Mouse (Mus musculus) v-Abl transformed pro-B cells (cell line): ENCODE data around the gene Apoe.

Experiments used
- in situ Hi-C, 2 experiments: fragments of 400-800 bp; cut with MboI; formaldehyde crosslinking; loops; one replicate each; pipeline ENCODE4 v1.15.1; 2025; ENCODE audit not compliant: unreplicated experiment in 2 of 2

Apoe gene

GRCm38 (mm10) chr7:19698907-19699826 is at the start of gene Apoe:
TSS of gene Apoe (minus strand) at chr7:19699188.
- in situ Hi-C loops, result no loop called here

GRCm38 (mm10) chr7:19747420-19748218 is 48.6 kb upstream of the Apoe start:
- in situ Hi-C loops, result no loop called here

- in situ Hi-C loops, result no loop called here
Observed at GRCm38 (mm10) chr7:19746426-19747201, 47.6 kb upstream of the Apoe start.

- in situ Hi-C loops, result no loop called here
Observed at GRCm38 (mm10) chr7:19745971-19746370, 47.0 kb upstream of the Apoe start.

GRCm38 (mm10) chr7:19744590-19745385 is 45.8 kb upstream of the Apoe start:
- in situ Hi-C loops, result no loop called here

- in situ Hi-C loops, result no loop called here
Observed at GRCm38 (mm10) chr7:19743791-19744190, 44.8 kb upstream of the Apoe start.

- in situ Hi-C loops, result no loop called here
Observed at GRCm38 (mm10) chr7:19742468-19742867, 43.5 kb upstream of the Apoe start.

- in situ Hi-C loops, result no loop called here
Observed at GRCm38 (mm10) chr7:19741329-19742031, 42.5 kb upstream of the Apoe start.

GRCm38 (mm10) chr7:19740269-19740668 is 41.3 kb upstream of the Apoe start:
- in situ Hi-C loops, result no loop called here

GRCm38 (mm10) chr7:19738771-19739170 is 39.8 kb upstream of the Apoe start:
- in situ Hi-C loops, result no loop called here

- in situ Hi-C loops, result no loop called here
Observed at GRCm38 (mm10) chr7:19736389-19737057, 37.5 kb upstream of the Apoe start.

GRCm38 (mm10) chr7:19734178-19734666 is 35.2 kb upstream of the Apoe start:
- in situ Hi-C loops, result loop anchor here in 1 of 2 experiments (5.0 kb wide), 1 partner anchor 43 kb away; no protein-coding TSS in a partner anchor

- in situ Hi-C loops, result no loop called here
Observed at GRCm38 (mm10) chr7:19726541-19726940, 27.6 kb upstream of the Apoe start.

GRCm38 (mm10) chr7:19724167-19724566 is 25.2 kb upstream of the Apoe start:
- in situ Hi-C loops, result no loop called here

- in situ Hi-C loops, result no loop called here
Observed at GRCm38 (mm10) chr7:19722754-19723195, 23.8 kb upstream of the Apoe start.

GRCm38 (mm10) chr7:19719200-19719599 is 20.2 kb upstream of the Apoe start:
- in situ Hi-C loops, result no loop called here

- in situ Hi-C loops, result no loop called here
Observed at GRCm38 (mm10) chr7:19718297-19718952, 19.4 kb upstream of the Apoe start.

- in situ Hi-C loops, result no loop called here
Observed at GRCm38 (mm10) chr7:19717346-19717745, 18.4 kb upstream of the Apoe start.
